Mouse (Mus musculus): Measurements from ENCODE around the gene Unc5c.

- TF ChIP-seq ETS1 (conservative IDR thresholded peaks at IDR 0.05; ENCODE audit: low read depth, low read length) (no peak), JUN (IDR thresholded peaks at IDR 0.05; ENCODE audit: insufficient read depth, low read depth, low read length) (no peak), CTCF (conservative IDR thresholded peaks at IDR 0.05 in 1 of 2, IDR thresholded peaks at IDR 0.05 in 1 of 2; ENCODE audit: low read depth in 2 of 2, low read length in 2 of 2) (no peak), BHLHE40 (IDR thresholded peaks at IDR 0.05; ENCODE audit: low read depth, low read length) (no peak), EP300 (IDR thresholded peaks at IDR 0.05; ENCODE audit: low read length) (no peak), UBTF (IDR thresholded peaks at IDR 0.05; ENCODE audit: low read depth, low read length) (no peak)
Measured at GRCm38 (mm10) chr3:141475389-141475788, 10.4 kb downstream of the Unc5c start.

Measured in CH12.LX (cell line).